Mouse (Mus musculus) gastrocnemius, postnatal 25 days (tissue): ENCODE measurements around the gene Aup1. TPM values are rescaled to one million over a fixed set of nuclear protein-coding genes. Genes with fewer than 3 reads are reported as not detected.
A peak's percentile ranks its signal among the peaks of the same experiment; 100 is the strongest.

Experiments used
- DNase-seq: peaks from one replicate; pipeline ENCODE4 v3.0.0; 2022
- total RNA-seq, 2 experiments: library from RNA; stranded (reverse); gene quantifications; 1 replicate in 1 of 2; 2 replicates in 1 of 2; pipeline ENCODE4 v1.2.3; 2021

The Aup1 gene
- total RNA-seq, 2 experiments from 2014 or later: 71.8 to 82.5 TPM

DNA sequence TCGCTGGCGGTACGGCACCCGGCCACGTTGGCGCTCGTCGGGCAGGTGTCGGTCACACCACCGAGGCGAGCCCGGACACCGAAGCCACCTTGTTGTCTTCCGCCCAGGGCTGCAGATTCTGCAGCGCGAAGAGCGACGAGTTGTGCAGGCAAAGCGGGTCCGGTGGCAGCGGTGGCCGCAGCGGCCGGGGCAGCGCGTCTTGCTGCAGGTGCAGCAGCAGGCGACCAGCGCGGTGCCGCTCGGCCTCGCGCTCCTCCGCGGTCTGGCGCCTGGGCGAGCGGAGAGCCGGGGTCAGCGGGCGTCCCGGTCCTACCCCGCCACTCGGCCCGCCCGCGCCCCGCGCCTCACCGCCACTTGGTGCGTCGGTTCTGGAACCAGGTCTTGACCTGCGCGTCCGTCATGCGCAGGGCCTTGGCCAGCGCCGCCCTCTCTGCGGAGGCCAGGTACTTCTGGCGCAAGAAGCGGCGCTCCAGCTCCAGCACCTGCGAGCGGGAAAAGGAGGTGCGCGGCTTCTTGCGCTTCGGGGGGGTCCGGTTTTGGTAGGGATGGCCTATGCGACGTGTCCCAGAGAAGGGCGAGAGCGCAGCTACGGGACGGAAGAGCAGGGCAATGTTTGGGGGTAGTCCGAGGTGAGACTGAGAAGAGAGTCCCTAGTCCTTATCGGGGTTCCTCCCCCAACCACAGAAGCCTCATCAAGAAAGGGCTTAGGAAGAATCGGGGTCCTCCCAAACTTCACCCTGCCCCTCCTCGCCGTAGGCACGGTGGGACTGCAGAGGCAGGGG is 14.6 kb downstream of the Aup1 start:
- no peak for DNase-seq

DNA sequence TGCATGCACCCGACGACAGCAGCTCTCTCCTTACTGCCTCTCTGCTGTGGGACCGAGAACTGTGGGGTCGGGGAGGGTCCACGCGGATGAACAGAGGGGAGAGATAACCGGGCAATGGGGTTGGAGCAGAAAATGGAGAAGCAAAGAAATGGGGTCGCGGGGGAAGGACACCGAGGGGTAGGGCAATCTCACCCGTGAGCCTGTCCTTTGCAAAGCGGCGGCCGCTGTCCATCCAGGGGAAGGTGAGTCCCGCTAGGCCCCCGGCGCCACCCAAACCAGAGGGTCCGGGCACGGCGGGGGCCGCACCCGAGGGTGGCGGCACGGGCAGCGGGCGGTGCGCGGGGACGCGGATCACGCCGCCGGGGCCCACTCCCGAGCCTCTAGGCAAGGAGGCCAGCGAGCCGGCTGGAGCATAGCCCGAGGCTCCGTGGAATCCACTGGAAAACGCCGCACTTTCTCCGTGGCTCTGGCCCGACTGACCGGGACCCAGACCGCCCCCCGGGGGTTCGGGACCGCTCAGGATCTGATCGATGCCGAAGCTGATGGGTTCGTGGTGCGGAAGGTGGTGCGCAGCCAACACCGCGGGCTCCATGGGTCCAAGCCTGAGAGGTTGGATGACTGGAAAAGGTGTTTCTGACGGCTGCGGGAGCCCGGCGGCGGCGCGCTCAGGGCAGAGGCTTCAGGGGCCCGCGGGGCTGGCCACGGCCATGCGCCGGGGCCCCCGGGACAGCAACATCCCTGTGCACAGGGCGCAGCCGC is 15.3 kb downstream of the Aup1 start:
- DNase-seq: no peak

DNA sequence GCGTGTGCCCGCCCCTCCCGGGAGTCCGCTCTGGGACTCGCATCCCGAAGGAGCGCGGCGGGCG is 15.8 kb downstream of the Aup1 start, which contains the start of gene Tlx2:
Gene Tlx2 (minus strand): TSS at position 47 of the 64 bp plus-strand sequence.
- no peak for DNase-seq

DNA sequence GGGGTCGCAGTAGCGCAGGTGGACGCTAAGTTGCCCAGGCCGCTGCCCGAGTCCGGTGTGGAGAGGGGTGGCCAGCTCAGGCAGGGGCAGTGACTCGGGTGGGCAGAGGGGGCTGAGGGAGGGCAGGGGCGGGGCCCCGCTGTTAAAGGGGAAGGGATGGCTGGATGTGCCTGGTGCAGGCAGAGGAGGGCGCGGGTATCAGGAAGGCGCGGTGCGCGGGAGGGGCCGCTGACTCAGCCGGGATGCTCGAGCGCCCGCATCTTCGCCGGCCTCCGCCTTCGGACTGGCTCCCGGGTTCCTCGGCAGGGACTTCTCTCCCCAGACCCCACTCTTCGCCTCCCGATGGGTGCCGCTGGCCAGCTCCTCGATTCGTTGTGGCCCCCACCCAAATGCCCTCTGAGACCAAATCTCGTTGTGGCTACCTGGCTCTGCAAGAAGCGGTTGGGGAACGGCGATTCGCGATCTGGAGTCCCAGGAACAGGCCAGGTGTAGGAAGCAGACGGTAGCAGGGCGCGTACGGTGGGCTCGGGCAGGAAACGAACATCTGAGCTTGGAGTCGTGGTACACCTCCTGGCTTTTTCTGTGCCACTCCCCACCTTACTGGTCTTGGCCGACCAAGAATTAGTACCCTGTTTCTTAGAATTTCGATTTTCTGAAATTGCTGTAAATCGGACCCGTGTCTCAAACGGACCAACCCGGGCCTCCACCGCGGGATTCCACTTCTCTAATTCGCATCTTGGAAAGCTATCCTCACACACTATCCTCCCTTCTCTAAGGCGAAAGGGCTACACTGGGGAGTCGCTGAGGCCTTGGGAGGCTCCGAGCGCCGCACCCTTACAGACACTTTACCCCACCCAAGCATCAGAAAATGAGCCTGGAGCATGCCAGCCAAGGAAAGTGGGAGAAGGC is 16.2 kb downstream of the Aup1 start:
- no peak for DNase-seq

DNA sequence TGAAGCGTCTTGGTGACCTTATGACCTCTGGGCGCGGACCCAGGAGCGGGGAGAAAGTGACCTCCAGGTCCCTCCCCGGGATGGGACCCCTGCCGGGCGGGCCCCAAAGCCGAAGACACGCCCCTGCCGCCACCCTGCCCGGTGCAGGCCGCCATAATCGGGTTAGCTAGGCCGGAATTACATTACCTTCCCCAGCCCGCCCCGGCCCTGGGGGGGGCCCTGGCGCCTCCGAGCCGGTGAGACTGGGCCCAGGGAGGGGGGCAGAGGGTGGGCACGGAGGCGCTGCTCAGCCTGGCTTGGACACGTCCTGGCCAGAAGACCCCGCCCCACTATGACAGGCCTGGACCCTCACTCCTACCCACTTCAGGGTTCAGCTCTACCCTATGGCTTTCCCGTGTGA is 16.9 kb downstream of the Aup1 start:
- DNase-seq: no peak

DNA sequence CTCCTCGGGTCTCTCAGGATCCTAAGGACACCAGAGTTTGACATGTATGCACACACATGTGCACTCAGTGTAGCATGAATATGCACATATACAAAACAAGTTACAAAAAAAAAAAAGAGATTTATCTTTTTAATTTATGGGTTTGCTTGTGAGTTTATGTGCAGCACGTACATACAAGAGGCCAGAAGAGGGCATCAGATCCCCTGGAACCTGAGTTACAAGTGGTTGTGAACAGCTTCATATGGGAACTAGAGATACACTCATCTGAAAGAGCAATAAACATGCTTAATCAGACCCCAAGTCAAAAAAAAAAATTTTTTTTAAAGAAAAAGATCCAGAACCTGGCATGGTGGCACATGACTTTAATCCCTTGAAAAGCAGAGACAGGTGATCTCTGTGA is 20.7 kb downstream of the Aup1 start:
- DNase-seq: no peak

DNA sequence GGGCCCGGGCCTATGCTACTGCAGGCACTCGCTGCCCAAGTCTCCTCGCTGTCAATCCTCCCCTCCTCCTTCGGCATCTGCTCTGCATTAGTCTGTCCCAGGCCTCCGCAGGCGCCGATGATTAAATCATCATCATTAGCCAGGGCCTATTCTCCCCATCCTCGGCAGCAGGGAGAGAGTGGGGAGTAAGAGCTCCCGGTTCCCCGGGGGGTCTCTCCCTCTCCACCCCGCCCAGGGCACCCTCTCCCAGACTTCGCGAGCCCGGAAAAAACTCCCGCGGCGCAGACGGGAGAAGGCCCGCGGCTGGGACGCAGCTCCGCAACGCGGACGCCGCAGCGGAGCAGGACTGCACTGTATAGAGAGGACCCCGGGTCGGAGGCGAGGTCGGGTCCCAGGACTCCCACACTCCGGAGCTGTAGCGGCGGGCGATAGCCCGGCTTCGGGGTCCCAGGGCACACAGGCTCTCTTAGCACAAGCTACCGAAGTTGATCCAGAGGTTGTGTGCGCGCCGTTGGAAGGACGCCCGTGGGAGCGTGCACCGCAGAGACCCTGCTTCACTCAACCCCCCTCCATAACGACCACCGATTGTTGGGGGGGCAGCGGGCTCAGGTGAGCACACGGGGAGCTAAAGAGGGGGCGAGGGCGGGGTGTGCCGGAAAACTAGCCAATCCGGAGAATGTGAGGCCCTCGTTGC is 23.5 kb downstream of the Aup1 start, which contains the start of gene Pcgf1:
Gene Pcgf1 (plus strand): TSS at position 240 of the 694 bp plus-strand sequence.
- DNase-seq: no peak

DNA sequence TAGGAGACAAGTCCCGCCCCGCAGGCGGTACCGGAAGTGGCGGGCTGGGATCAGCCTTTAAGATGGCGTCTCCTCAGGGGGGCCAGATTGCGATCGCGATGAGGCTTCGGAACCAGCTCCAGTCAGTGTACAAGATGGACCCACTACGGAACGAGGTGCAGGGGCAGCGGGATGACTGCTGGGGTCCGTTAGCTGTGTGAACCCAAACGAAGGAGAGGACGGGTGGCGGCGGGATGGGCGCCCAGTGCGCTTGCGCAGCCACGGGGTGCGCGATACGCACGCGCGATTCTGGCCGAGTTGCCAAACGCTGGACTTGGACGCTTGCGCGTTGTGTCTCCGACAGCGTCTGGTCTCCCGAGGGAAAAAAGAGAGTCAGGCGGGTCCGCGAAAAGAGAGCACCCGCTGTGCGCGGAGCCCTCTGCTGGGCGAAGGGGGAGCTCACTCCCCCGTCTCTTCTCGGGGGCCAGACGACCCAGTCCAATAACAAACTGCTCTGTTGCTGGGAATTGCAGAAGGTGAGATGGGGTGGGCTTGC is 24.1 kb downstream of the Aup1 start:
- peak; percentile 97 for DNase-seq

DNA sequence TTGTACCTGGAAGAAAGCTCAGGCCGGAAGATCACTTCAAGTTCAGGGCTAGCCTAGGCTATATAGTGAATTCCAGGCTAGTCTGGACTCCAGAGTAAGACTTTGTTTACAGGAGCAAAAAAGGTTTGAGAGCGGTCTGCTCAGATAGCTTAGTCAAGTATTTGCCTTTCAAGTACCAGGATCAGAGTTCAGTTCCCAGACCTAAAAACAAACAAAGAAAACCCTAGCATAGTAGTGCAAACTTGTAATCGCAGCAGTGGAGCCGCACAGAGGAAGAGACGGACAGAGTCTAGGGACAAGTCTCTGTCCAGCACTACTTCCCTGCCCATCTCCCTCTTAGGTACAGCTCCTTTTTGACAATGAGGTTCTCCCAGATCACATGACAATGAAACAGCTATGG is 25.9 kb downstream of the Aup1 start:
- DNase-seq: no peak

DNA sequence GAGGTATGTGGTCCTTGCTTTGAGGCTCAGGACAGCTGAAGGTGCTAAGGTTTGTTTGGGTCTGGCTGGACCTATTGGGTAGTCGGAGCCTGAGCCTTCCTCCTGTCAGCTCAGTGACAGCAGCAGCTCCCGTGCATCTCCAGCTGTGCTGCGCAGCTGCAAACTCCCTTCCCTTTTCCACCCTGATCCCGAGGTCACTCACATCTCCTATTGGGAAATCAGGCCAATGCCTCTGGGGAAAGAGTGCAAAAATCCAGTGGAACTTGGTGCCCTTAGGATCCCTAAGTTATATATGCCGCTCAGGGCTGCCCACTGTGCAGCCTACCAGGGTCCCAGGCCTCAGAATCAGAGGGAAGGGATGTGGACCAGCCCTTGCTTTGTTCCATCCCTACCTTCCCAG is 29.2 kb downstream of the Aup1 start:
- no peak for DNase-seq

DNA sequence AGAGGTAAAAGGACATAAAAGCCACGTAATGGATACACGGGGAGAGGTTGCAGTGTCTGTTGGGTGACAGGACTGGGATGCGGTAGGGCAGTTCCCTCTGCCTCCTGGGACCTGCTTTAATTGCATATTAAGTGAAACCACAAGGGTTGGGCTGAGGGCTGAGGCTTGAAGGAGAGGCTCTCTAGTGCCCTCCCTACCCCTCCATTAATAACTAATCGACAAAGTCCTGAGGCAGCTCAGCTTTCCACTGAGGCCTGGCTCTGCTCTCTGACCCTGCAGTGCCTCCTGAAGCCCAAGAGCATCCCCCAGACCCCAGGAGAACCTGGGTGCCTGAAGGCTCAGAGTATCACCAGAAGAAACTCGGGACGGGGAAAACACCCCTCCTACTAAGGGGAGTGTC is 30.2 kb downstream of the Aup1 start:
- no peak for DNase-seq

DNA sequence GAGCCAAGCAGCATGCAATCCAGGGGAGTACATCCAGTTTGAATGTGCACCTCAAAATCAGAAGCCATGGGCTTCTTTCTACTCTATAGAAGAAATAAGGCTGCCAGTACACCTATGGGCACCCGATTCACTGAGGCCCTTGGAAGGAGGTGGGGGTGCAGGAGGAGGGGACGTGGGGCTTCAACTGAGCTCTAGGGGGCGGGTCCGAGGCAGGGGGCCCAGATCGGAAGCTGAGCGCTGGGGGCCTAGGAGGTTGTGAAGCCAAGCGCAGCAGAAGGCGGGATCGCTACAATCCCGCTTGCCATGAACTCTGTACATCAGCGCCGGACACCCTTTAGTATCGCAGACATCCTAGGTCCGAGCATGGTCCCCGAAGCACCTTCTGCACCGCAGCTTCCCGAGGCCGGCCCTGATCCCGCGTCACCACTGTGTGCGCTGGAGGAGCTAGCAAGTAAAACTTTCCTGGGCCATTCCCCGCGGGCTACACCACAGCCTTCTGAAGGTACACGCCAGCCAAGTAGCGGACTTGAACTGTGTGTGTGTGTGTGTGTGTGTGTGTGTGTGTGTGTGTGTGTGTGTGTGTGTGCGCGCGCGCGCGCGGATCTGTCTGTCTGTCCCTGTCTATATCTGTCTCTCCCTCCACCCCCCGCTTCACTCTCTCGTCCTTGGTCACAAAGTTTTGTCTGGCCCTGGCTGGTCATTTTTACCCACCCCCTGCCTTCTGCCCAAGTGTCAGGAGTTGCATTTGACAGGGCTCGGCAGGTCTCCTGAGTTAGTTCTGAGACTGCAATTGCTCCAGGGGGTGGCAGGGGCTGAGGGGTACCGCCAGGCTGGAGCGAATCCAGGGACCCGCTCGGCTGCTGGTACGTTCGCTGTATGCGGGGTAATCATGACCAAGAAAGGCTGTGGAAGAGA is 32.1 kb downstream of the Aup1 start, which contains the start of gene Lbx2:
Gene Lbx2 (plus strand): TSS at position 247 of the 915 bp plus-strand sequence.
- DNase-seq: no peak

DNA sequence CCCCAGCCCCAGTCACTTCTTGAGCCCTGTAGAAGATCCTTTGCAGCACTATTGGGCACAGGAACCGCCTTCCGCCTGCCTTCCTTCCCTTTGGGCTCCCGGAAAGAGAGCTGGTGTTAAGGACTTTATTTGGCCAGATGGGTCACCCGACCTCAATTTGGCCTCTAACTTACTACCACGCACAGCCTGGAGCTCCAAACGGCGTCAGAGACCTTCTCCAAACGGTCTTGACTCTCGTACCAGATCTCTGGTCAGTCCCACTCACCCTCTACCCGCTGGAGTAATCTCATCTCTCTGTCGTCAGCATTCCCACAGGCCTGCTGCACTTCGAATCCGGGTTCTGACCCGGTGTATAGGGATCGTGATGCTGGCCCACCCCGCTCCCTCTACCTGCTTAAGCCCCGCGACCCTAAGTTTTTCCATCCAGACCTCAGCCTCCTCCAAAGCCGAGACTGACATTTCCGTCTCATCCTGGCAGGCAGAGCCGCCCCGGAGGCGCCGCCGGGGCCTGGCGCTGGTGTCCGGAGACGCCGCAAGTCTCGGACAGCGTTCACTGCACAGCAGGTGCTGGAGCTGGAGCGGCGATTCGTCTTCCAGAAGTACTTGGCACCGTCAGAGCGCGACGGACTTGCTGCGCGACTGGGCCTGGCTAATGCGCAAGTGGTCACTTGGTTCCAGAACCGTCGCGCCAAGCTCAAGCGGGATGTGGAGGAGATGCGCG is 33.0 kb downstream of the Aup1 start:
- peak; percentile 44 for DNase-seq

DNA sequence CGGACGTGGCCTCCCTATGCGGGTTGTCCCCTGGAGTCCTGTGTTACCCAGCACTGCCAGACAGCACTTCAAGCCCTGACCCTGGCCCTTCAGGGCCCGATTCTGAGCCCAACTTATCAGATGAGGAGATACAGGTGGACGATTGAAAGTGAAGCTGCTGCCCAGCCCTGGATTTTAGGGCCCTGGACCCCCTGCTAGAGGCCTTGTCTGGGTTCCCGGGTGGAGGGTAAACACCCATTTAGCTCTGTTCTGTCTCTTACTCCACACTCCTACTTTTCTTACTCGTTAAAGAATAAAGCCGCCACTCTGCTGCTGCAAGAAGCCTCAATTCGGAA is 33.6 kb downstream of the Aup1 start:
- no peak for DNase-seq

DNA sequence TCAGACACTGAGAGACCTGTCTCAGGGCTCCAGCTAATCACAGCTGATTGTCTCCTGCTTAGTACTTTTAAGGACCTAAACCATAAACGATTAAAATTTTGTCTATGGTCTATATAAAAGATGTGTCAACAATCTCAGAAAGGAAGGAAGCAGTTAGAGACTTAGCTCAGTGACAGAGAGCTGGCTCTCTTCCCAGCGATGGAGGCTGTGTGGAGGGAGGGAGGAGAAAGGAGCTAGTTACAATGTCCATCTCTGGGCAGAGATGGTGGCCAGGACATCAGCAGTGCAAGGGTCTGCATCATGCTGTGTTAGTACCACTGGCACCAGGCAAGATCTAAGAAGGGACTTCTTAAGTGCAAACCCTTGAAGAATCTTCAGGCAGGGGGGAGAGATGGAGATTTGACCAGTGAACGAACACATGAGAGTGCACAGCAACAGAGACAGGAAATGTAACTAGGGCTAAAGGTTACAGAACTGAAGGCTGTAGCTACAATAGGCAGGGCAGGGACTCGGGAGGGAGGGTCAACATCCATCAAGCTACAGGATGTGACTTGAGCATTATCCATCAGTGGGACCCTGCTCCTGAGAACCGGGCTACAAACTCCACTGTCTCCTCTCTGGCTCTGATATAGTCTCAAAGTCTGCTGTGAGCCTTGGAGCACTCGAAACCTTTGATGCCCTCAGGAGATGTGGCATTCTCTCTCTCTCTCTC is 38.3 kb downstream of the Aup1 start:
- no peak for DNase-seq

DNA sequence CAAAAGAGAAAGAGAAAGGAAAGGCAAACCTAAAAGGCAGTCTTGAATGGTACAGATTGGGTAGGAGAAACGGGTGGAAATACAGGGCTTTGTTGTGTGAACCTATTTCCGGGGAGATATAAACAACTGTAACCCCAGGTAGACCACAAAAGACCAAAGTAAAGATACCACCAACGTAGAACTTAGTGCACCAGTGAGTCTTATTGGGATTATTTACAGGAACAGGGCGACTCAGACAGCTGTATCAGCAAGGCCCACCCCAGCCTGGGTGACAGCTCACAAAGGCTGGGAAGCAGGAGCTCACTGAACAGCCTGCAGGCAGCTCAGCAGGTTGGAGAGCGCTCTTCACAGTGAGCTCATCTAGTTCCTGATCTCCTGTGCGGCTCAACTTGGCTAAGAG is 41.6 kb downstream of the Aup1 start:
- DNase-seq: no peak

DNA sequence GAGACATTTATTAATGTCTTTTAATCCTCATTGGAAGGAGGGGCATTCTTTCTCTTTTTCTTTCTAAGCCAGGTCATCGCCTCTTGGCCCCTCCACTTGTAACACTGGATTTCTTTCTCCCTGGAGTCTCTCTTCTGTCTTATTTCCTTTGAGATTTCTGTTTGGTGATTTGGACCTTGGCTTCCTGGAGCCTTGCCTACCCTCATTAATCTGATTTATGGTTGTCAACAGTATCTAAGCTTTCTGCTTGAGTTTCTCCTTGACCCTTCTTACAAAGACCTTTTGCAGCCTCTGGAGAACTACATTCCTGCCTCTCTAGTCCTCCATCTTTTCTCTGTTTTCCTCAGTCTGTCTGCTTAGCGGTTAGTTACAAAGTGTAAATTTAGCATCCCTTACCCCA is 44.1 kb downstream of the Aup1 start:
- no peak for DNase-seq

DNA sequence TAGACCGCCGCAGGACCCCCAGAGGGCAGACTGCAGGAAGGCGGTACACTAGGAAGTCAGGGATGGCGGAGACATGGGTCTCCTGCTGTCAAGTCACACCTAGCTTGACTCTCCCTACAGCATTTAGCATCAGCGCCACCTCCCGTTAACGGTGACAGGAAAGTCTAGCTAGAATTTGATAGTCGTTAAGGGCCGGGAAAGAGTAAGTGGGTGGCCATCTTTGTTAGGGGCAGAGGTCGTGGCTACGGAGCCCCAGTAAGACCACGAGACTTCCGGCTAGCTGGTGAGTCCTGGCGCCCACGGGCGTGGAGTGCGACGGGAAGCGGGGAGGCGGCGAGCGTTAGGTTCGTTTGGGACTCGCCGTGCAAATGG is 47.0 kb downstream of the Aup1 start, which contains the start of the genes Ccdc142 and Gm42688:
Gene Ccdc142 (plus strand): TSS at position 286 of the 372 bp plus-strand sequence.
Gene Gm42688 (plus strand): TSS at position 302 of the 372 bp plus-strand sequence.
- DNase-seq: peak; percentile 87

DNA sequence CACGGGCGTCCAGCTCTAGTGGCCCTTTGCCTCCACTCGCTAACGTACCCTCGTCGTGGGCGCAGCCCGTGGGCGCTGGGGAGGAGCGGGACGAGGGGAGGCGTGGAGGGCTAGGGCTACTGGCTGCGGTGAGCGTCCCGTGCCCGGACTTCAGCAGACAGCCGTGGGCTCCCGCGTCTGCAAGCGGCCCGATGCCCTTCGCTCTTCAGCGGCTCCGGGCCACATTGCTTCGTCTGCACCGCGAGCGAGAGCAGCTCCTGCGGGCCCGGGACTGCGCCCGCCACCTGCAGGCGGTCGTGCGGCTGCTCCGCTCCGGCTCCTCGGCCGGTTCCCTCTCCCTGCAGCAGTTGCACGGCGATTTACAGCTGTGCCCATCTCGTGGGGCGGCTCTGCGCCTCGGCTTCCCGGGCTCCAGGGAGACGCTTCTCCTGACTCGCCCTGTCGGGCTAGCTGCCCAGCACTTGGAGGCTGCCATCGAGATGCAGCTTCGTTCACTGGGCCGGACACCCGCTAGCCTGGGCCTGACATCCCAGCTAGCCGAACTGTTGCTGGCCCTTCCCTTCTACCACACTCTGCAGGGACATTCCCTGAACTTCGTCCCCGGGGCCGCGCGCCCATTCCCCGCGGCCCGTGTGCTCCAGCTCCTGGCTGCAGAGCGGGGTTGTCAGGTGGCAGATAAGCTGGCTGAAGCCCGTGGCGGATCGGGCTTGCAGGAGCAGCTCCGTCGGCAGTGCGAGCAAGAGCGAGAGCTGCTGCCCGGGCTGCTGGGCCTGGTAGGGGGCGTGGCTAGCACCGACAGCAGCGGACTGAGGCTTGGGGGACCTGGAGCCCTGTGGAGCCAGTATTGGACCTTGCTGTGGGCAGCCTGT is 47.6 kb downstream of the Aup1 start:
- DNase-seq: peak; percentile 55
